Mouse (Mus musculus): ENCODE data around the gene Ift20.

GRCm38 (mm10) chr11:78536690-78537084 is 526 bp downstream of the Ift20 start:
- TF ChIP-seq POLR2A (IDR thresholded peaks at IDR 0.05; ENCODE audit: low read depth, low read length): no peak
- no peak for TF ChIP-seq CTCF (IDR thresholded peaks at IDR 0.05; ENCODE audit: borderline replicate concordance, insufficient read depth, low read length)
